Comparison of ENCODE assay signal across 8 mouse cellular contexts in the genomic region with DNA sequence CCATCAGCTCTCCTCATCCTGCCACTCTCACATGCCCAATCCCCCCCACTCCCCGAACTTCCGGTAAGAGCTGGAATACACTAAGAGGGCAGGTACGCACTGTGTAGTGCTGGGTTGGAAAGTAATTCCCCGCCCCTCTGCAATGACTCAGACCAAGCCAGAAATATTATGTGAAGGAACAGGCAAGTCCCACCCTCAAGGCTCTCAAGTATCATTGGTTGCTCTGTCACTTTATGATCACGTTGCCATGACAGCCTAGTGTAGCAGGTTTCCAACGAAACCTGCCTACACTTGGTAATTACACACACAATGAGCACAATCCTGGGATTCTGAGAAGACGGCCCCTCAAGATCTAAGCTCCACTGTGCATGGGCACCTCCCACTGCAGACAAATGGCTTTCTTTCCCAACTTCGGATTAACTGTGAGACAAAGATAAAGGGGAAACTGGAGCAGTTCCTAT. TPM values are rescaled to one million over a fixed set of nuclear protein-coding genes. Genes with fewer than 3 reads are reported as not detected.
DNase-seq lines count a peak whose midpoint lies in the region; ATAC-seq lines count a peak whose summit lies in the region.

No protein-coding gene starts in this region.

- no peaks in the 10 kb centered on the region for H3K27me3 ChIP-seq in kidney, embryonic 15.5 days
- no peaks in the 10 kb centered on the region for H3K27me3 ChIP-seq in limb, embryonic 10.5 days (ENCODE audit: low read depth, poor library complexity, severe bottlenecking)
- H3K27me3 ChIP-seq in midbrain, embryonic 15.5 days (replicated peaks): no peaks in the 10 kb centered on the region

- DNase-seq in kidney, adult 9 months: no peak
- DNase-seq in adrenal gland, postnatal 36 days: peak; percentile 67 to 74
- DNase-seq in frontal cortex, postnatal 14 days (ENCODE audit: low spot score in 2 of 2): peak; percentile 46 to 62
- DNase-seq in limb, embryonic 10.5 days (ENCODE audit: low spot score): no peak
- no peak for DNase-seq in cerebellum, adult 11 months
- no peak for DNase-seq in T-cell, adult 2 months (ENCODE audit: low spot score)

- peak overlapping the region; percentile 16 for H3K4me3 ChIP-seq in kidney, embryonic 15.5 days (replicated peaks)
- peak overlapping the region; percentile 4; the same call in 1 of the 2 replicates for H3K4me3 ChIP-seq in limb, embryonic 10.5 days
- H3K4me3 ChIP-seq in midbrain, embryonic 15.5 days: peak overlapping the region; percentile 55

- peaks cover 68% of the 10 kb centered on the region for H3K4me1 ChIP-seq in kidney, embryonic 15.5 days
- H3K4me1 ChIP-seq in limb, embryonic 10.5 days: peaks cover 60% of the 10 kb centered on the region
- peaks cover 61% of the 10 kb centered on the region for H3K4me1 ChIP-seq in midbrain, embryonic 15.5 days

- WGBS in kidney, embryonic 15.5 days: 18% methylated on average over 8 of the region's 8 CpGs
- 71% methylated on average over 8 of the region's 8 CpGs for WGBS in limb, embryonic 10.5 days
- 27% methylated on average over 8 of the region's 8 CpGs for WGBS in midbrain, embryonic 15.5 days

- H3K27ac ChIP-seq in kidney, embryonic 15.5 days: peak overlapping the region; percentile 87
- peak overlapping the region; percentile 50; the same call in 1 of the 2 replicates for H3K27ac ChIP-seq in limb, embryonic 10.5 days
- peak overlapping the region; percentile 80 for H3K27ac ChIP-seq in midbrain, embryonic 15.5 days

- peak overlapping the region; percentile 66 for H3K4me2 ChIP-seq in kidney, embryonic 15.5 days
- H3K4me2 ChIP-seq in midbrain, embryonic 15.5 days: peak overlapping the region; percentile 81

- peak; percentile 57 for ATAC-seq in kidney, embryonic 15.5 days (replicated peaks; ENCODE audit: low FRiP score)
- ATAC-seq in midbrain, embryonic 15.5 days (replicated peaks): peak; percentile 69

- no peak overlapping the region for H3K9ac ChIP-seq in kidney, embryonic 15.5 days
- H3K9ac ChIP-seq in midbrain, embryonic 15.5 days: peak overlapping the region; percentile 48

- H3K9me3 ChIP-seq in kidney, embryonic 15.5 days (replicated peaks): no peaks in the 10 kb centered on the region
- H3K9me3 ChIP-seq in limb, embryonic 10.5 days (replicated peaks): no peaks in the 10 kb centered on the region
- H3K9me3 ChIP-seq in midbrain, embryonic 15.5 days: no peaks in the 10 kb centered on the region

- H3K36me3 ChIP-seq in kidney, embryonic 15.5 days: no peaks in the 10 kb centered on the region
- peaks cover 9% of the 10 kb centered on the region for H3K36me3 ChIP-seq in limb, embryonic 10.5 days
- H3K36me3 ChIP-seq in midbrain, embryonic 15.5 days (replicated peaks): no peaks in the 10 kb centered on the region

RNA-seq across cellular contexts. Expression of a gene that starts 22.0 kb away (rescaled TPM):
- polyA plus RNA-seq in kidney, embryonic 15.5 days (2015; fragmentation: Nextera tagmentation; extraction: Ambion mirVana): 6.3 and 6.8 TPM in 2 replicates
- total RNA-seq in adrenal gland, postnatal 36 days (2021): 1 to 10 TPM; 4.3 to 5.2 TPM
- 5.9 and 7.3 TPM in 2 replicates for polyA plus RNA-seq in limb, embryonic 10.5 days (2016; fragmentation: Nextera tagmentation; extraction: Ambion mirVana)
- polyA plus RNA-seq in midbrain, embryonic 15.5 days (2015; fragmentation: Nextera tagmentation; extraction: Ambion mirVana): 5.7 and 5.9 TPM in 2 replicates

RNA-seq across cellular contexts. Expression of a gene that starts 23.0 kb away (rescaled TPM):
- polyA plus RNA-seq in kidney, embryonic 15.5 days (2015; fragmentation: Nextera tagmentation; extraction: Ambion mirVana): 20.4 and 20.7 TPM in 2 replicates
- total RNA-seq in adrenal gland, postnatal 36 days (2021): 10 to 100 TPM; 78.8 to 99.7 TPM
- polyA plus RNA-seq in limb, embryonic 10.5 days (2016; fragmentation: Nextera tagmentation; extraction: Ambion mirVana): 30.8 and 33.0 TPM in 2 replicates
- 55.3 and 60.1 TPM in 2 replicates for polyA plus RNA-seq in midbrain, embryonic 15.5 days (2015; fragmentation: Nextera tagmentation; extraction: Ambion mirVana)

RNA-seq across cellular contexts. Expression of a gene that starts 32.6 kb away (rescaled TPM):
- 30.5 and 31.2 TPM in 2 replicates for polyA plus RNA-seq in kidney, embryonic 15.5 days (2015; fragmentation: Nextera tagmentation; extraction: Ambion mirVana)
- total RNA-seq in adrenal gland, postnatal 36 days (2021): 10 to 100 TPM; 58.2 to 58.7 TPM
- polyA plus RNA-seq in limb, embryonic 10.5 days (2016; fragmentation: Nextera tagmentation; extraction: Ambion mirVana): 32.7 and 37.0 TPM in 2 replicates
- 51.3 and 54.2 TPM in 2 replicates for polyA plus RNA-seq in midbrain, embryonic 15.5 days (2015; fragmentation: Nextera tagmentation; extraction: Ambion mirVana)

RNA-seq across cellular contexts. Expression of a gene that starts 40.2 kb away (rescaled TPM):
- 6.8 and 9.1 TPM in 2 replicates for polyA plus RNA-seq in kidney, embryonic 15.5 days (2015; fragmentation: Nextera tagmentation; extraction: Ambion mirVana)
- total RNA-seq in adrenal gland, postnatal 36 days (2021): 1 to 10 TPM; 1.1 to 3.9 TPM
- not detected in 2 replicates for polyA plus RNA-seq in limb, embryonic 10.5 days (2016; fragmentation: Nextera tagmentation; extraction: Ambion mirVana)
- polyA plus RNA-seq in midbrain, embryonic 15.5 days (2015; fragmentation: Nextera tagmentation; extraction: Ambion mirVana): 0.44 and 0.83 TPM in 2 replicates

RNA-seq across cellular contexts. Expression of a gene that starts 46.6 kb away (rescaled TPM):
- 47.1 and 52.1 TPM in 2 replicates for polyA plus RNA-seq in kidney, embryonic 15.5 days (2015; fragmentation: Nextera tagmentation; extraction: Ambion mirVana)
- 100 to 1,000 TPM; 175 to 184 TPM for total RNA-seq in adrenal gland, postnatal 36 days (2021)
- polyA plus RNA-seq in limb, embryonic 10.5 days (2016; fragmentation: Nextera tagmentation; extraction: Ambion mirVana): 36.3 and 37.0 TPM in 2 replicates
- polyA plus RNA-seq in midbrain, embryonic 15.5 days (2015; fragmentation: Nextera tagmentation; extraction: Ambion mirVana): 116 and 117 TPM in 2 replicates

Comparison
In these comparisons a context has a peak if more than half of its experiments do, and no peak if none do; other contexts are left out.
1. H3K4me3 ChIP-seq: peak in every context shown above with its lines; median percentile 55 in midbrain, embryonic 15.5 days; 16 in kidney, embryonic 15.5 days; 4 in limb, embryonic 10.5 days.
2. DNase-seq: peak in adrenal gland, postnatal 36 days (2 of 2) and frontal cortex, postnatal 14 days (2 of 2); none in kidney, adult 9 months (single experiment), limb, embryonic 10.5 days (single experiment), cerebellum, adult 11 months (single experiment) and T-cell, adult 2 months (single experiment).
3. Peak in every context shown above with its lines, with median percentiles within 50 percentile points of each other: H3K27ac ChIP-seq.